Mouse (Mus musculus): Measurements from ENCODE around the gene Mtrf1l.
A peak's percentile ranks its signal among the peaks of the same experiment; 100 is the strongest.

The Mtrf1l gene

GRCm38 (mm10) chr10:5804691-5805156, 19.0 kb downstream of the Mtrf1l start:
- DNase-seq (ENCODE audit: low spot score in 2 of 2) = no peak

GRCm38 (mm10) chr10:5803739-5804138, 20.0 kb downstream of the Mtrf1l start:
- DNase-seq (ENCODE audit: low spot score in 2 of 2) = no peak

DNA sequence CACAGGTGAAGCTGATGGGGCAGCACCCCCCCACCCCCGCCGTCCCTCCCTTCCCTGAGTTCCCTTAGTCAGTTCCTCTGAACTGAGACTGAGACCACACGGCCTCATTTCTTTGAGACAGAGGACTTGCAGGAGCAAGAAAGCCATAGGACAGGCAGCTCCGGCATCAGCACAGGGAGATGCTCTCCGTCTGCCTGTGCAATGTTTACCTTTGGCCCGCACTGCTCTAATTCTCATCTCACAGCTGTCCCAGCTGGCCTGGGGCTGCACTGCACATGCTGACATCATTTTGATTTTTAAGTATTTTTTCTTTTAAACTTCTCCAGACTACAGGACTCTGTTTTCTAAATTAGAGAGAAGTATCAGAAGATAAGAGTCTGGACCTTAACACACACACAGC, 20.8 kb downstream of the Mtrf1l start:
- no peak for DNase-seq (ENCODE audit: low spot score in 2 of 2)

GRCm38 (mm10) chr10:5800490-5800889, 23.2 kb downstream of the Mtrf1l start:
- no peak for DNase-seq (ENCODE audit: low spot score in 2 of 2)

DNA sequence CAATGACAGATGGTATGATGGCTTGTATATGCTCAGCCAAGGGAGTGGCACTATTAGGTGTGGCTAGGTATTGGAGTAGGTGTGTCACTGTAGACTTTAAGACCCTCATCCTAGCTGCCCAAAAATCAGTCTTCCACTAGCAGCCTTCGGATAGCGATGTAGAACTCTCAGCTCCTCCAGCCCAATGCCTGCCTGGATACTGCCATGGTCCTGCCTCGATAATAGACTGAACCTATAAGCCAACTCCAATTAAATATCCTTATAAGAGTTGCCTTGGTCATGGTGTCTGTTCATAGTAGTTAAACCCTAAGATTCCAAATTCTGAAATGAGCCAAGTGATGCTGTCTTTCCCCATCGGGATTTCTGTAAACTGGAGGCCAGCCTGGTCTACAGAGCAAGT, 25.6 kb downstream of the Mtrf1l start:
- no peak for DNase-seq (ENCODE audit: low spot score in 2 of 2)

DNA sequence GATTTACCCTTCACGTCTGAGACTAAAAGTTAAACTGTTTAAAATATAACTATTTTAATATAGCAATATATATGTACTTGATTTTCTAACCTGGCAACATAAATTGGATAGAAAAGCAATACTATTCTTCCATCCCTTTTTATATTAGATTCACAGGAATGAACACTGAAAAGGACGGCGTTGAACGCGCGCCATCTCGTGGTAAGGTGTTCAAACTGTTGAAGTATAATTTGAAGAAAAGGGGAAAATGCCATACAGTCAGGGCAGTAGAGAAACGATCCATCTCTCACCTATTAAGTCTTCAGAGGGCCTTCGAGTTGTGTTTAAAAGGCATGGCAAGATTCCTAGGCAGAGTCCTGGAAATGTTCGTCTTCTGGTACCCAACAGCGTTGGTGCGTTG, 33.1 kb downstream of the Mtrf1l start:
- peak; percentile 66 to 76 for DNase-seq (ENCODE audit: low spot score in 2 of 2)

DNA sequence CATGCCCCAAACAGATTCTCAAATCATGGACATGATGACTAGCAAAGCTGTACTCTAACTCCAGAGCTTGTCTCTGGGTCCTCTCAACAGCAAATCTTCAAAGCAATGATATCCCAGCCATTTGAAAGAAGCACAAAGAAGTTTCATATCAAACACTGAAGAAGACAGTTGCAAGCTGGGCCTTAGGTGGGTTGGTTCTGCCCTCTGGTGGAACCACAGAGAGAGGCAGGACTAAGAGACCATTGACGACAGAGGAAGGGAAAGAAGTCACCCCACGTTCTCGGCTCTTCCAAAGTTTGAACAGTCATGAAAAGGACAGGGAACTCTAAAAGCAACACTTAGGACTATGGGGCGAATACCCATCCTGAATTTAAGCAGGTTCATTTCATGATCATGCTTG, 36.8 kb downstream of the Mtrf1l start:
- peak; percentile 29 to 48 for DNase-seq (ENCODE audit: low spot score in 2 of 2)

All from right cerebral cortex, adult 2 months (tissue).